Mouse (Mus musculus) myocyte (in vitro differentiated cells): ENCODE measurements around the gene Lipo4. TPM values are rescaled to one million over a fixed set of nuclear protein-coding genes. Genes with fewer than 3 reads are reported as not detected.
"Not testable (repeated sequence)": the region's sequence is repeated elsewhere in the genome, so short reads cannot be mapped to it uniquely, and the experiment has no call there.

Experiments
- H3K27me3 ChIP-seq: one replicate; pipeline ENCODE4 v1.6.1; 2011; ENCODE audit not compliant: control insufficient read depth, insufficient read depth, insufficient read length
- H3K36me3 ChIP-seq: one replicate; pipeline ENCODE4 v1.6.1; 2011; ENCODE audit not compliant: control insufficient read depth, insufficient read depth
- H3K4me2 ChIP-seq: one replicate; pipeline ENCODE4 v1.6.1; 2011; ENCODE audit warnings: low read depth, control low read depth
- H3K4me3 ChIP-seq: one replicate; pipeline ENCODE4 v1.5.1; 2011; ENCODE audit warnings: mild to moderate bottlenecking, control low read depth, moderate library complexity
- H3K79me2 ChIP-seq: one replicate; pipeline ENCODE4 v1.6.1; 2011; ENCODE audit not compliant: control insufficient read depth, insufficient read depth
- H3ac ChIP-seq: one replicate; pipeline ENCODE4 v1.6.1; 2011; ENCODE audit not compliant: control insufficient read depth, insufficient read length
- CEBPB ChIP-seq: IDR thresholded peaks from 2 replicates; pipeline ENCODE4 v1.6.1; 2011; ENCODE audit warnings: mild to moderate bottlenecking, moderate library complexity; ENCODE audit not compliant: poor library complexity, insufficient read depth, severe bottlenecking
- E2F4 ChIP-seq: IDR thresholded peaks from one replicate; pipeline ENCODE4 v1.6.1; 2011; ENCODE audit warnings: mild to moderate bottlenecking, control low read depth, moderate library complexity; ENCODE audit not compliant: insufficient read depth
- MAX ChIP-seq: IDR thresholded peaks from one replicate; pipeline ENCODE4 v1.6.1; 2011; ENCODE audit warnings: low read depth, mild to moderate bottlenecking, control low read depth
- MYOD1 ChIP-seq, 3 experiments: IDR thresholded peaks; one replicate each; pipeline ENCODE4 v1.6.1; 2011; ENCODE audit warnings: control low read depth in 2 of 3, low read depth in 2 of 3, mild to moderate bottlenecking in 2 of 3, moderate library complexity in 1 of 3; ENCODE audit not compliant: insufficient read length in 2 of 3, control insufficient read depth in 1 of 3
- MYOG ChIP-seq, 3 experiments: IDR thresholded peaks; one replicate each; pipeline ENCODE4 v1.6.1; 2011; ENCODE audit warnings: control low read depth in 2 of 3, low read depth in 2 of 3, mild to moderate bottlenecking in 2 of 3; ENCODE audit not compliant: insufficient read length in 2 of 3, control insufficient read depth in 1 of 3, insufficient read depth in 1 of 3
- POLR2A ChIP-seq: IDR thresholded peaks from one replicate; pipeline ENCODE4 v1.6.1; 2011; ENCODE audit warnings: low read depth, mild to moderate bottlenecking, control low read depth, moderate library complexity; ENCODE audit not compliant: insufficient read length
- POLR2AphosphoS2 ChIP-seq: IDR thresholded peaks from one replicate; pipeline ENCODE4 v1.6.1; 2011; ENCODE audit warnings: low read depth, control low read depth; ENCODE audit not compliant: insufficient read length
- REST ChIP-seq: IDR thresholded peaks from one replicate; pipeline ENCODE4 v1.6.1; 2011; ENCODE audit warnings: mild to moderate bottlenecking, control low read depth, moderate library complexity; ENCODE audit not compliant: insufficient read depth, insufficient read length
- SRF ChIP-seq: IDR thresholded peaks from one replicate; pipeline ENCODE4 v1.6.1; 2011; ENCODE audit warnings: low read depth; ENCODE audit not compliant: control insufficient read depth, insufficient read length
- TCF12 ChIP-seq: IDR thresholded peaks from one replicate; pipeline ENCODE4 v1.6.1; 2011; ENCODE audit warnings: mild to moderate bottlenecking, control low read depth; ENCODE audit not compliant: poor library complexity, insufficient read depth, severe bottlenecking
- TCF3 ChIP-seq: IDR thresholded peaks from one replicate; pipeline ENCODE4 v1.6.1; 2011; ENCODE audit warnings: low read depth, control low read depth; ENCODE audit not compliant: insufficient read length
- USF1 ChIP-seq: IDR thresholded peaks from one replicate; pipeline ENCODE4 v1.6.1; 2011; ENCODE audit warnings: low read depth, mild to moderate bottlenecking, control low read depth, moderate library complexity
- polyA plus RNA-seq: library from polyadenylated mRNA; unstranded; fragments of >200 nt; fragmentation: generic; extraction: Trizol; gene quantifications from one replicate; pipeline ENCODE4 v1.2.1, GENCODE M21; 2012; ENCODE audit warnings: missing spikeins

The Lipo4 gene
- not detected for polyA plus RNA-seq

DNA sequence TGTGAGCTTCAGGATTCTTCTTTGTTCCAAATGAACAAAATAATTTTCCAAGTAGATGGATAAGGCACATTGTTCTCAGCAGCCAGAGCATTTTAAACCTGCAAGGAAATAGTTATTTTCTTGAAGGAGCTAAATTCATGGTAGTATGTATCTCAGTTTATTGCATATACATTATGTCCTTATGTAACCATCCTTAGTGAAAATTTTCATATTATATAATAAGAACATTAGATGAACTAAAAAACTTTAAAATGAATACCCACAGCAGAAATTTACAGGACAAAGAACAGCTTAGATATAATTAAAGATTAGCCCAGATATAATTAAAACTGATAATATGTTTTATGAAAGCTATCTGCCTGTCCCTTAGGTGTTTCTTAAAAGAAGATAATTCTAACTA, at the start of gene Lipo4:
Gene Lipo4 (minus strand): TSS at position 101 of the 400 bp plus-strand sequence.
- Histone ChIP-seq H3K4me2 (no peak within 1 kb of the TSS), H3K79me2 (no peaks in the 10 kb centered on the region), H3ac (no peak within 1 kb of the TSS), H3K4me3 (no peak within 1 kb of the TSS), H3K36me3 (no peaks in the 10 kb centered on the region), H3K27me3 (no peaks in the 10 kb centered on the region)
- TF ChIP-seq MAX (no peak), REST (no peak), TCF12 (no peak), TCF3 (no peak), USF1 (no peak), CEBPB (no peak), POLR2A (no peak), MYOG (IDR thresholded peaks at IDR 0.05; ENCODE audit: control insufficient read depth in 1 of 3, insufficient read depth in 1 of 3, insufficient read length in 2 of 3, low read depth in 2 of 3) (no peak), POLR2AphosphoS2 (no peak), E2F4 (no peak), SRF (no peak)

DNA sequence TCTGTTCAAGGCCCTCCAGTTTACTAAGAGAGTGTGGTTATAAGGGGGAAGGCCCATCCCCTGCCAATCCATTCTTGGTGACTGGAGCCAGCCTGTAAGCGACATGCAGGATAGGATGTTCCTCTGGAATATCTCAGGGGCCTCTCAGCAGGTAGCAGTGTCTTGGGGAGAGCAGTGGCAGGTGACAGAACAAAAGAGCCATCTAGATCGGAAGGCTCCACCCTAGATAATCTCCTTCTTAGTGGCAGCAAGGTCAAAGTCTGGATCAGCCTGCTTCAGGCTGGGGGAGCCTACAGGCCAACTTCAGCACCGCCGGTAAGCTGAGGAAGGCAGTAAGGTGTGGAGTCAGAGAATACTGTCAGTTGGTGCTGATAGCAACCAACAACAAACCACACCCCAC, 61.2 kb downstream of the Lipo4 start:
- H3K36me3 ChIP-seq, H3K27me3 ChIP-seq, H3K79me2 ChIP-seq, H3K4me3 ChIP-seq, H3ac ChIP-seq, H3K4me2 ChIP-seq: not testable (repeated sequence)

DNA sequence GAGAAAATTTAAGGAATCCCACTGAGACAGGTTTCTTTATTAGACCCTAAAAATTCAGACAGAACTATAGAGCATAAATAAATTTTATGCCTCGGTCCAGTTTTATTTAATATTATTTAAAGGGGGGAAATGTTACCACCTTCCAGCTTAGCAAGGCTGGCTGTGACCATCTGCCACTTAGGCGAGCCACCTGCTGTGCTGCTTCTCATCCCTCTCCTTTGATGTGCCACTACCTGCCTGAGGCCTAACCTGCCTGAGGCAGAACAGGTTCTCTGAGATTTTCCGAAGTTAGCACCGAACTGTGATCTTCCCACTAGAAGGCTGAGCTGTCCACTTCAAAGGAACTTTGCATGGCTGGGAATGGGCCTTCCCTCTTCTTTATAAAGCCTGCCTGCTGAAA, 63.9 kb downstream of the Lipo4 start:
- no peaks in the 10 kb centered on the region for H3K79me2 ChIP-seq
- no peak overlapping the region for H3K4me3 ChIP-seq
- no peak overlapping the region for H3ac ChIP-seq
- H3K27me3 ChIP-seq, result no peaks in the 10 kb centered on the region
- TF ChIP-seq MYOG (IDR thresholded peaks at IDR 0.05; ENCODE audit: control insufficient read depth in 1 of 3, insufficient read depth in 1 of 3, insufficient read length in 2 of 3, low read depth in 2 of 3) (no peak), USF1 (no peak), SRF (no peak), CEBPB (no peak), POLR2A (no peak), MAX (no peak), POLR2AphosphoS2 (no peak), MYOD1 (IDR thresholded peaks at IDR 0.05; ENCODE audit: control insufficient read depth in 1 of 3, insufficient read length in 2 of 3, low read depth in 2 of 3) (no peak), TCF12 (no peak)
- no peak overlapping the region for H3K4me2 ChIP-seq
- no peaks in the 10 kb centered on the region for H3K36me3 ChIP-seq

Other genes starting within 250 kb of the Lipo4 start
- 2.0 TPM for gene Rnls, start 125.5 kb downstream of the Lipo4 start, polyA plus RNA-seq
- gene Gm8978, start 107.5 kb upstream of the Lipo4 start, polyA plus RNA-seq, result not detected
- not detected for gene Lipo2, start 233.6 kb upstream of the Lipo4 start, polyA plus RNA-seq
- gene Lipo3, start 244.2 kb upstream of the Lipo4 start, polyA plus RNA-seq, result not detected